Mouse (Mus musculus) bone marrow, adult 2 months (tissue): ENCODE results near the gene Mrpl9.

Source experiments
- CTCF ChIP-seq: fragments of 200-500 bp; IDR thresholded peaks from 2 replicates; pipeline ENCODE4 v1.5.1; 2011; ENCODE audit warnings: low read length, control low read depth; ENCODE audit not compliant: control insufficient read depth, insufficient read depth
- POLR2A ChIP-seq: fragments of 200-500 bp; IDR thresholded peaks from 2 replicates; pipeline ENCODE4 v1.6.1; 2011; ENCODE audit warnings: low read depth, mild to moderate bottlenecking, control low read depth, low read length, borderline replicate concordance; ENCODE audit not compliant: control insufficient read depth

- TF ChIP-seq POLR2A (no peak), CTCF (no peak)
Observed at GRCm38 (mm10) chr3:94396336-94396735, 46.8 kb upstream of the Mrpl9 start.
